Mouse (Mus musculus): ENCODE results near the gene Cspg4. TPM values are rescaled to one million over a fixed set of nuclear protein-coding genes. Genes with fewer than 3 reads are reported as not detected.
"Not testable (repeated sequence)": the region's sequence is repeated elsewhere in the genome, so short reads cannot be mapped to it uniquely, and the experiment has no call there.

Cspg4 gene
- total RNA-seq, 2 experiments from 2014 or later: 21.8 to 23.7 TPM

DNA sequence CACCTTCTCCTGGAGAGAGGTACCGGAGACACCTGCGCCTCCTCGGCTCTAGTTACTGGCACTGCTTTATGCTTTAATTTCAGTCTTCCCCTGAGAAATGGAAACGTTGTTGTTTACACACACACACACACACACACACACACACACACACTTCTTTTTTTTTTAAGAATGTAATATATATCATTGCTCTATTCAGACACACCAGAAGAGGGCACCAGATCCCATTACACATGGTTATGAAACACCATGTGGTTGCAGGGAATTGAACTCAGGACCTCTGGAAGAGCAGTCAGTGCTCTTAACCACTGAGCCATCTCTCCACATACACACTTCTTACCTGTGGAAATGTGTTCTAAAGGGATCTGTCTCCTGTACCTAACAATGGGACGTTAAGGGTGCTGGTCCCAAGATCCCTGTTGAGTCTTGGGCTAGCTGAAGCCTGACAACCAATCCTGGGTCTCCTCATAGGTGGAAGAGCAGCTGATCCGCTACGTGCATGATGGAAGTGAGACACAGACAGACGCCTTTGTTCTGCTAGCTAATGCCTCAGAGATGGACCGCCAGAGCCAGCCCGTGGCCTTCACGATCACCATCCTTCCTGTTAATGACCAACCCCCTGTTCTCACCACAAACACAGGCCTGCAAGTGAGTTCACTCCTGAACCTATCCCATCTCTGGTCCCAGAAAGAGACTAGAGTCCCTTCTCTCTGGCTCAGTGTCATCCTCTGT is 25.9 kb downstream of the Cspg4 start:
- no peak for DNase-seq
- intact Hi-C loops (cut with DNase I): loop anchor here (10.0 kb wide), 2 partner anchors 244 to 334 kb away; partner anchors contain the start of gene Man2c1

GRCm38 (mm10) chr9:56891517-56892011 is 26.7 kb downstream of the Cspg4 start:
- intact Hi-C loops (cut with DNase I): loop anchor here (10.0 kb wide), 2 partner anchors 243 to 333 kb away; partner anchors contain the start of gene Man2c1
- peak; percentile 72 for DNase-seq

DNA sequence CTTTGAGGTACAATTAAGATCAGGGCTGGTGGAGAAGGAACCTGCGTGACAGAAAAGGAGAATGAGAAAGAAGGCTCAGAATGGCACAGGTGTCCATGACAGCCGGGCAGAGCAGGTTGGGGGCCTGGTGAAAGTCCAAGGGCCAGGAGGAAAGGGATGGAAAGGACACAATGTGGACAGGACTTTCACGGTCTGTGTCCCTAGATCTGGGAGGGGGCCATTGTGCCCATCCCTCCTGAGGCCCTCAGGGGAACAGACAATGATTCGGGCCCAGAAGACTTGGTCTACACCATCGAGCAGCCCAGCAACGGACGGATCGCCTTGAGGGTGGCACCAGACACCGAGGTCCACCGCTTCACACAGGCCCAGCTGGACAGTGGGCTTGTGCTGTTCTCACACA is 27.3 kb downstream of the Cspg4 start:
- no peak for DNase-seq
- intact Hi-C loops (cut with DNase I): loop anchor here (10.0 kb wide), 2 partner anchors 243 to 333 kb away; partner anchors contain the start of gene Man2c1

- intact Hi-C loops (cut with DNase I): loop anchor here (10.0 kb wide), 2 partner anchors 241 to 331 kb away; partner anchors contain the start of gene Man2c1
- no peak for DNase-seq
These were observed 28.5 kb downstream of the Cspg4 start for GRCm38 (mm10) chr9:56893313-56893712.

- DNase-seq: peak; percentile 63
- intact Hi-C loops (cut with DNase I): loop anchor here (10.0 kb wide), 2 partner anchors 241 to 331 kb away; partner anchors contain the start of gene Man2c1
These were observed 29.2 kb downstream of the Cspg4 start for GRCm38 (mm10) chr9:56894006-56894405.

GRCm38 (mm10) chr9:56896779-56897178 is 31.9 kb downstream of the Cspg4 start:
- intact Hi-C loops (cut with DNase I): loop anchor here (10.0 kb wide), 2 partner anchors 238 to 328 kb away; partner anchors contain the start of gene Man2c1
- DNase-seq: no peak

DNA sequence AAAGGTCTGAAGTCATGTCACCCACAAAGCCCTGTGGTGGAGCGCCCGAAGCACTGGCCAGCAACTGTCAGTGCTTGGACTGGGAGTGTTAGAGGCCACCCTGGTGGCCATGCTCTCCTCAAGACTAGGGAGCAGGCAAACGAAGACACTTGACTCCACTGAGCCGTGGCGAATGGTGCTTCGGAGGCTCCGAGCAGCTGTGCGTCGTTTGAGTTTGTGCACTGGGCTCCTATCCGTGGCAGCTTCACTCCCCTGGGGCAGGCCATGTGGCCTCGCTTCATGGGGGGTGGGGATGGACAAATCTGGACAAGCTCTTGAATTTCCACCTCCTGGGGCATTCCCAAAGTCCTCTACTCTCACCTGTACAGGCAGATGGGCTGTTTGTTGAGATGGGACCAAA is 34.6 kb downstream of the Cspg4 start:
- DNase-seq: no peak
- intact Hi-C loops (cut with DNase I): loop anchor here (10.0 kb wide), 2 partner anchors 235 to 325 kb away; partner anchors contain the start of gene Man2c1

DNA sequence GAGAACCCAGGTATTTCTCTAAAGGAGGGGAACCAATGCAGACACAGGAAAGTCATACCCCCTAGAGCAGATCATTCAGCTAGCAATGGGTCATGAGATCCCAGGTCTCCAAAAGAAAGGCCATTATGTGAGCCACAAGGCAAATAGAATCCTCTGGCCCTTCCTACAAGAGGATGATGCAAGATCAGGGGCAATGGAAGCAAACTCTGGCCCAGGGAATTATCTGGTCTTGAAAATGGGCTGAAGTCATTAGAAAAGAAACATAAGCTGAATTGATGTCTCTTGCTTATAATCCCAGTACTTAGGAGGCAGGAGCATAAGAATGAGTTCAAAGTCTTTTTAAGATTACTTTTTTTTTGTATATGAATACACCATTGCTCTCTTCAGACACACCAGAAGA is 35.2 kb downstream of the Cspg4 start:
- DNase-seq: no peak

GRCm38 (mm10) chr9:56900571-56900970 is 35.7 kb downstream of the Cspg4 start:
- intact Hi-C loops (cut with DNase I): no loop called here
- no peak for DNase-seq

More for the DNA sequence above, 35.2 kb downstream of the Cspg4 start:
- intact Hi-C loops (cut with DNase I): no loop called here

GRCm38 (mm10) chr9:56901187-56901586 is 36.4 kb downstream of the Cspg4 start:
- no peak for DNase-seq
- intact Hi-C loops (cut with DNase I): no loop called here

- intact Hi-C loops (cut with DNase I): no loop called here
These were observed 38.8 kb downstream of the Cspg4 start for GRCm38 (mm10) chr9:56903662-56904061.

DNA sequence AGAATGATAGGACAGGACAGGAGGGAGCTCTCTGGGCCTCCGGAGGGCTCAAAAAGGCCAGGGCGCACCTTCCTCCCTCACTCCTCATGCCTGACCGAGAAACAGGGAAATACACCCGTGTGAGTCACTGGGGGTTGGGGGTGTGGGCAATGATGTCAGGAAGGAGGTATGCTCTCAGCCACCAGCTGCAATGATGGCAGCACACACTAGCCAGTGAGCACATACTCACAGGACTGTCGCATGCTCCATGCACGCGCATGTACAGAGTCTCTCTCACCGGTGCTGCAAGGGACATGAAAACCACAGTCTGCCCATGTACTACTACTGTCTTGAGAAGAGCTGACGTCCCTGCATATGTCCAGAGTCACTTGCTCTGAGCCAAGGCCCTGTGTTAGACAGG is 42.7 kb downstream of the Cspg4 start:
- intact Hi-C loops (cut with DNase I): no loop called here
- DNase-seq: no peak

More at GRCm38 (mm10) chr9:56903662-56904061, 38.8 kb downstream of the Cspg4 start:
- DNase-seq: no peak

DNA sequence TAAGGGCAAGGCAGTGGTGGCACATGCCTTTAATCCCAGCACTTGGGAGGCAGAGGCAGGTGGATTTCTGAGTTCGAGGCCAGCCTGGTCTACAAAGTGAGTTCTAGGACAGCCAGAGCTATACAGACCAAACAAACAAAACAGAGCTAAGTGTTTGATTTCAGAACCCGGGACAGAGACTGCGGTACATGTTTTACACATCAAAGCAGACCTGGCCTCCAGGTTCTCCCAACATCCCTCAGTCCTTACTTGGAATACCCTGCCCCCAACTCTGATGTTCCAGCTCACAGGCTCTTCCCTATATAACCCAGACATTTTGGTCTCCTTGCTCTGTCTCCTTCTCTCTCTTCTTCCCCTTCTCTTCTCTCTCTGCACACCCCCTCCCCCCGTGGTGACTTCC is 45.2 kb downstream of the Cspg4 start:
- intact Hi-C loops (cut with DNase I); DNase-seq: not testable (repeated sequence)

DNA sequence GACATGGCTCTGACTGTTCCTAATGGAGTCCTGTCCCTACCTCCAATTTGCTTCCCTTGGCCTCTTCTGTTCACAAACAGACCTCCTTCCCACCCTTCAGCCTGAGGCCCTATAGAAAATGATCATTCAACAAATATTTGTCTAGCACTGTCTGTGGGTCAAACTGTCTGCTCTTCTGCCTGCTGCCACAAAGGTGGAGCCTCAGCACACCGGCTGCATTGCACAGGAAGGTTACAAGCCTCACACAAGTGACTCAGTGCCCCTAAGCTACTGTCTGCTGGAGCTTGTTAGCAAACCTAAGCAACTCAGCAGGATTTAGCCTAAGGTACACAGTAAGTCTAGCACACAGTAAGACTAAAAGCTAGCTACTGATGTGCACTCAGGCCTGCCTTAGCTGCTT is 46.2 kb downstream of the Cspg4 start:
- no peak for DNase-seq
- intact Hi-C loops (cut with DNase I): no loop called here

- DNase-seq: no peak
- intact Hi-C loops (cut with DNase I): no loop called here
These were observed 49.2 kb downstream of the Cspg4 start for GRCm38 (mm10) chr9:56913991-56914390.

DNA sequence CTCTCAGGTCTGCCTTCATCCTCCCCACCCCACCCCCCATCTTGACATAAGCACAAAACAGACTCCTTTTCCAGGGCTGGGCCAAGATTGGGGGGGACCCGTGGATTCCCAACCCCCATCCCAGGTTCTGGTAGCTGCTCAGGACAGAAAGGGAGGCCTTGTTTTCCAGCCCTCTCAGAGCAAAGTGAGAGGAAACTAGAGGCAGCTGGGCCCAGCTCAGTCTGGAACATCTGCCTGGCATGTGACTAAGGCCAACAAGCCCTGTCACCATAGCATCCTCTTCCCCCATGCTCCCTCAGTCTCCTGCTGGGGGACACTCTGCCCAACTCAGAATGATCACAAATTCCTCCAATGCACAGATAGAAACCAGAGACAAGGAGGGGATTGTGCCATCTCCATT is 50.3 kb downstream of the Cspg4 start:
- no peak for DNase-seq
- intact Hi-C loops (cut with DNase I): no loop called here

GRCm38 (mm10) chr9:56915695-56916410 is 51.0 kb downstream of the Cspg4 start:
- DNase-seq: no peak
- intact Hi-C loops (cut with DNase I): no loop called here

GRCm38 (mm10) chr9:56917131-56917530 is 52.3 kb downstream of the Cspg4 start:
- intact Hi-C loops (cut with DNase I): no loop called here
- no peak for DNase-seq

DNA sequence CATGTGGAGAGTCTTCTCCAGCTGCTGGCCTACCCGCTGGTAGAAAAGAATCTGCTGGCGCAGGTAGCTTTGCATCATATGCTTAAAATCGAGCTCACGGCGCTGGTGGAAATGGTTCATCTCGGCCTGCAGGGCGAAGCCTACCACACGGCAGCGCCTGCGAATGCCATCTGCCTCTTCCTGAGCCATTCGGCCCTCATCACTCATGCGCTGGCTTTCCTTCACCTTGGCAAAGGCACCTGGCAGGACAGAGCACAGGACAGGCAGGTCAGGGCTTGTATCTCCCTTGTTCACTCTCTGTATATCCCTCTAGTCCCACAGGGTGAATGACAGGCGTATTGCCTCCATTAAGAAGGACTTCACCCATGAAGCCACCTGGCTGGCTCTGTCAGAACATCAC is 53.6 kb downstream of the Cspg4 start:
- DNase-seq: no peak
- intact Hi-C loops (cut with DNase I): no loop called here

DNA sequence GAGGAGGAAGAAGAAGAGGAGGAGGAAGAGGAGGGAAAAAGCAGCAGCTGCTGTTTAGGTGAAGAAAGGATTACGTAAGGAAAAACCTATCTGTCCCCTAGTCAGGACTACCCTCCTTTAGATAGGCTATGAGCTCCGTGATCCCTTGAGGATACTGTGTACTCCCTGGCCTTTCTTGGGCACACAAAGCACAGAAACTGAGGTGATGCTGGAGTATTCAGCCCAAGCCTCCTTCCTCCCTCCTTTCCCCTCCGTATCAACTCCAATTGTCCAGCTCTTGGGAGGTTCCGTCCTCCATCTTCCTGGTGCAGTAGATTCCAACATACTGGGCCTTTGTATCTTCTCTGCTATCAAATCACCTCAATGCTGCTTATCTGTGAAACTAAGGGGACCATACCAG is 57.9 kb downstream of the Cspg4 start:
- intact Hi-C loops (cut with DNase I): no loop called here
- no peak for DNase-seq
